Mouse (Mus musculus): ENCODE results near the gene 1700020A23Rik. TPM values are rescaled to one million over a fixed set of nuclear protein-coding genes. Genes with fewer than 3 reads are reported as not detected.
"Not testable (repeated sequence)": the region's sequence is repeated elsewhere in the genome, so short reads cannot be mapped to it uniquely, and the experiment has no call there.

Gene 1700020A23Rik
- polyA plus RNA-seq (2015; fragmentation: Nextera tagmentation; extraction: Ambion mirVana) = 0.31 TPM in 1 of 2 replicates, not detected in the other

DNA sequence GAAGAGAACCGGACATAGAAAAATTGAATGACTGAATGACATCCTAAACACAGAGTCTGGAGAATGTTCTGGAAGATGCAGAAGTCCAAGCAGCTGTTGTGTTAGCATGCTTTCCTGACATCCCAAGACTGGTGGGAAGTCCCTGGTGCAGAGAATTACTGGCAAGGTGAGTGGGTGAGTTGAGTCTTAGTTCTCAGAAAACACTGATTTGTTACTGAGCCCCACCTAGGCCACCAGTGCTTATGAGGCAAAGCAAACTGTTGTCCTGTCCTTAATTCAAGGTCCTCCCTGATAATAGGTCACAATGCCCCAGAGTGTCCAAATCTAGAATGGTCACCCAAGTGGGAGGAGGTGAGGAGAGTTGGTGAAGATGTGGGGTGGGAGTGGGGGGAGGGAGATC is at the start of gene 1700020A23Rik, which contains the start of gene Gm28372:
TSS of gene 1700020A23Rik (plus strand) at position 321 of the 400 bp plus-strand sequence.
TSS of gene Gm28372 (plus strand) at position 301 of the 400 bp plus-strand sequence.
- Histone ChIP-seq H3K9ac (ENCODE audit: low read length) (no peak within 1 kb of the TSS), H3K4me3 (ENCODE audit: low read length) (no peak within 1 kb of the TSS), H3K4me1 (replicated peaks; ENCODE audit: control insufficient read depth, insufficient read depth, low read length) (no peaks in the 10 kb centered on the region; the same call in 1 of the 2 replicates), H3K4me2 (ENCODE audit: low read depth, low read length) (no peak within 1 kb of the TSS), H3K27me3 (ENCODE audit: control insufficient read depth, insufficient read depth, low read depth, low read length) (no peaks in the 10 kb centered on the region), H3K27ac (ENCODE audit: low read length) (no peak within 1 kb of the TSS), H3K9me3 (ENCODE audit: control insufficient read depth, low read length) (no peaks in the 10 kb centered on the region), H3K36me3 (ENCODE audit: control insufficient read depth, insufficient read depth, low read length) (no peaks in the 10 kb centered on the region)
- WGBS = 89% methylated on average over 1 of the region's 1 CpGs
- no peak for ATAC-seq (ENCODE audit: low read depth)

DNA sequence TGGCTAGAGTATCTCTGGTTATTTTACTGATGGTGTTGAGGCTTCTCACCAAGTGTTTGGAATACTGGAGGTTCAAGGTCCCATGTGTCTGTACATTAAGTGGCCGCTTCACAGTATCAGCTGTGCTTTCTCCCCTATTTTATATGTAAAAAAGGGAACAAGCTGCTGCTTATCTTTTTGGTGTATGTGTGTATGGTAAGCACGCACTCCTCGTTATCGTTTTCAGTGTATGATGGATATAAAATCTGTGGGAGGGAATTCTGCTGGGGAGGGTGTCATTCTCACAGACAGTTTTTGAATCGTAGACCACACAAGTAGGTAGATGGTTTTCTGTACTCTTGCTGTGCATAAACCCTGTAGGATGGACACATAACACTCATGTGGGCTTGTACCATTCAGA is 47.5 kb upstream of the 1700020A23Rik start:
- H3K27me3 ChIP-seq (ENCODE audit: control insufficient read depth, insufficient read depth, low read depth, low read length) = peaks cover 30% of the 10 kb centered on the region
- H3K9ac ChIP-seq (ENCODE audit: low read length) = no peak overlapping the region
- no peak overlapping the region for H3K4me2 ChIP-seq (ENCODE audit: low read depth, low read length)
- 90% methylated on average over 5 of the region's 5 CpGs for WGBS
- ATAC-seq (ENCODE audit: low read depth) = no peak
- no peaks in the 10 kb centered on the region for H3K9me3 ChIP-seq (ENCODE audit: control insufficient read depth, low read length)
- H3K4me3 ChIP-seq (ENCODE audit: low read length) = no peak overlapping the region
- no peaks in the 10 kb centered on the region for H3K4me1 ChIP-seq (replicated peaks; ENCODE audit: control insufficient read depth, insufficient read depth, low read length)
- H3K36me3 ChIP-seq (ENCODE audit: control insufficient read depth, insufficient read depth, low read length) = no peaks in the 10 kb centered on the region
- H3K27ac ChIP-seq (ENCODE audit: low read length) = no peak overlapping the region

DNA sequence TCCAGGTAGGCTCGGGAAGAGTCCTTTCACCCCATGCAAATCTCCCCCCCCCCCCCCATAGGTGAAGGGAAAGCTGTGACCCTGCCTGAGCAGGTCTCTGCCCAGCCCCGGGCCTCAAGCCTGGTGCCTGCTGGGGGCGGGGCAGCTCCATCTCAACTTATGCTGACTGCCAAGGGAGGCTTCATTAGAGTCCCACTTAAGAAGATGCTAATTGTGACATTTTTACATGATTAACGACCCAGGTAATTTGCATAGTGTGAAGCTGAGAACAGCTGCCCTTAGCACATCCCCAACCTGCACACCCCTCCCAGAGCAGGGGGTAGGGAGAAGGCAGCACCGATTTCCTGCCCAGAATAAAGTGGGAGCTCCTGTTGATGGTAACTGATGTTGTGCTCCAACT is 46.2 kb upstream of the 1700020A23Rik start:
- Histone ChIP-seq H3K9me3 (ENCODE audit: control insufficient read depth, low read length) (no peaks in the 10 kb centered on the region), H3K4me2 (ENCODE audit: low read depth, low read length) (no peak overlapping the region), H3K9ac (ENCODE audit: low read length) (no peak overlapping the region), H3K4me3 (ENCODE audit: low read length) (no peak overlapping the region), H3K27ac (ENCODE audit: low read length) (no peak overlapping the region), H3K4me1 (replicated peaks; ENCODE audit: control insufficient read depth, insufficient read depth, low read length) (no peaks in the 10 kb centered on the region), H3K27me3 (ENCODE audit: control insufficient read depth, insufficient read depth, low read depth, low read length) (peaks cover 42% of the 10 kb centered on the region), H3K36me3 (ENCODE audit: control insufficient read depth, insufficient read depth, low read length) (no peaks in the 10 kb centered on the region)
- 7% methylated on average over 5 of the region's 5 CpGs for WGBS
- no peak for ATAC-seq (ENCODE audit: low read depth)

DNA sequence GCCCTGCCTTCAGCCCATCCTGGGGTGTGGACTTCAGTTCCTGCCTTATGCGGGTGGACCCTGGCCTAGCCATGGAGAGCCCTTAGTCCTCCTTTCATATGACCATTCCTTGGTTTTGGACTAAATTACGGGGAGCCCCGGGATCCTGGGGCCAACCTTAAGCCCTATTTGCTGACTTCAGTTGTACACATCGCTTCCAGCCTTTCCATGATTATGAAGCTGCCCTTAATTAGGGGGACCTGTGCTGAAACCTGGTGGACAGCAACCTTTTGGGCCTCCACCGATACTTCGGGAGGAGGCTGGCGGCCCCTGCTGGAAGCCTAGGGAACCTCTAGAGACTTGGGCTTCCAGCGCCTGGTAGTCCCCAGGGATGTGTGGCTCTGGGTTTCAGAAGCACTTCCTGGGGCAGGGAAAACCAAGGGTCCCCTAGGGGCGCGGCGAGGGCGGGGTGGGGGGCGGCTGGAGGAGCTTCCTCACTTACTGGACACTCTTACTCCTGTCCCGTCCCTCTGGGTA is 42.5 kb upstream of the 1700020A23Rik start:
- no peak overlapping the region for H3K27ac ChIP-seq (ENCODE audit: low read length)
- ATAC-seq (ENCODE audit: low read depth) = 0 out of 2 replicates have a peak, but pooled peaks have one; percentile 48
- H3K4me1 ChIP-seq (replicated peaks; ENCODE audit: control insufficient read depth, insufficient read depth, low read length) = no peaks in the 10 kb centered on the region
- H3K9me3 ChIP-seq (ENCODE audit: control insufficient read depth, low read length) = no peaks in the 10 kb centered on the region
- peaks cover 46% of the 10 kb centered on the region for H3K27me3 ChIP-seq (ENCODE audit: control insufficient read depth, insufficient read depth, low read depth, low read length)
- H3K4me2 ChIP-seq (ENCODE audit: low read depth, low read length) = no peak overlapping the region
- no peaks in the 10 kb centered on the region for H3K36me3 ChIP-seq (ENCODE audit: control insufficient read depth, insufficient read depth, low read length)
- no peak overlapping the region for H3K4me3 ChIP-seq (ENCODE audit: low read length)
- H3K9ac ChIP-seq (ENCODE audit: low read length) = no peak overlapping the region
- 5% methylated on average over 14 of the region's 14 CpGs for WGBS

DNA sequence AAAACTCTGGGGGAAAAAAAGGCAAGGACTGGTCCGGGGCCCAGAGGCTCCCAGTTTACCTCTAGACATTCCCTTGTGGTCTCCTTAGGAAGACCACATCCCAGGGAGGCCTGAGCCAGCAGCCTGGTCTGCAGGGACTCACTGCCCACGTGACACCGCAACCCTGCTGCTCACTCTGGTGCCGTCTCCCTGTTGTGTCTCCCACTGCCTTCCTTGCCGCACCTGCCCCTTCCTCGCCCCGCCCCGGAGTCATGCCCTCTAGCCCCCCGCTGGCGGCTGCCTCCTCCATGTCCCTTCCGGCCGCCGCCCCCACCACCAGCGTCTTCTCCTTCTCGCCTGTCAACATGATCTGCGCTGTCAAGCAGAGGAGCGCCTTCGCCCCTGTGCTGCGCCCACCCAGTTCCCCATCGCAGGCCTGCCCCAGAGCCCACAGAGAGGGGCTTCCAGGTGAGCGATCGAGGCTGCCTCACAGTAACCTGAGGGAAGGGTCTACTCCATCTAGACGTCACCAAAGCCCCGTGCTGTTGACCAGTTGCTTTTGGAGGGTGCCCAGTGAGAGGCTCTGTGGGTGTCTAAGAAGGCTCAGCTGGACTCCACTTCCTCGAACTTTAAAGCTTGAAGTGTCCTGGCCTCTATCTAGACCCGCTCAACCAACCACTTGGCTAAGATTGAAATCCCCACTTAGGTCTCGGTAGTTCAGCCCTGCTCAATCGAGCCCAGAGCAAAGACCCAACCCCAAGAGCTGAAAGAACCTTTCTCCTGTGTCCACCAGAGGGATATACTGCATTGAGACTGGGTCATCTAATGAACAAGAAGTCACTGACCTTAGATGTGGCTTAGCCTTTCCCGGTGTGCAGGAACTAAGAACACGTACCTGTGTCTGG is 39.6 kb upstream of the 1700020A23Rik start:
- 7% methylated on average over 30 of the region's 30 CpGs for WGBS

DNA sequence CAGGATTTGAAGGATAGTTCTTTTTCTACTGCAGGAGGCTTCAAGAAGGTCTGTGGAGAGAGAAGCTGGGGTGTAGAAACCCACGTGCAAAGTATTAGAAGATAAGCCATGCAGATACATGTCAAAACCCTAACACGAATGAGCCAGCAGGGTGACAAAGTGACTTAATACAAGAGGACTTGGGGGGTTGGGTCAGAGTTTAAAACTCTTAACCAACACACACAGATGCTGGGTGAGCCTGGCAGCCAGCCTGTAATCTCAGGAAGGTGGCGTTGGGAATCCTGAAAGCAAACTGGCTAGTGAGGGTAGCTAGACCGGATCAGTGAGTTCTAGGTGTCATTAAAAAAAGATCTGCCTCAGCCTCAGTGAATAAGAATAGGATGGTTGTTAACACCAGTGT is 37.7 kb upstream of the 1700020A23Rik start:
- WGBS = 49% methylated on average over 4 of the region's 4 CpGs

More for the DNA sequence above, 39.6 kb upstream of the 1700020A23Rik start:
- Histone ChIP-seq H3K27ac (ENCODE audit: low read length) (no peak overlapping the region), H3K9me3 (ENCODE audit: control insufficient read depth, low read length) (no peaks in the 10 kb centered on the region), H3K4me2 (ENCODE audit: low read depth, low read length) (peak overlapping the region; percentile 70), H3K36me3 (ENCODE audit: control insufficient read depth, insufficient read depth, low read length) (no peaks in the 10 kb centered on the region), H3K4me3 (ENCODE audit: low read length) (peak overlapping the region; percentile 46), H3K4me1 (replicated peaks; ENCODE audit: control insufficient read depth, insufficient read depth, low read length) (no peaks in the 10 kb centered on the region), H3K9ac (ENCODE audit: low read length) (peak overlapping the region; percentile 38), H3K27me3 (ENCODE audit: control insufficient read depth, insufficient read depth, low read depth, low read length) (peaks cover 34% of the 10 kb centered on the region)
- peak; percentile 64 for ATAC-seq (ENCODE audit: low read depth)

DNA sequence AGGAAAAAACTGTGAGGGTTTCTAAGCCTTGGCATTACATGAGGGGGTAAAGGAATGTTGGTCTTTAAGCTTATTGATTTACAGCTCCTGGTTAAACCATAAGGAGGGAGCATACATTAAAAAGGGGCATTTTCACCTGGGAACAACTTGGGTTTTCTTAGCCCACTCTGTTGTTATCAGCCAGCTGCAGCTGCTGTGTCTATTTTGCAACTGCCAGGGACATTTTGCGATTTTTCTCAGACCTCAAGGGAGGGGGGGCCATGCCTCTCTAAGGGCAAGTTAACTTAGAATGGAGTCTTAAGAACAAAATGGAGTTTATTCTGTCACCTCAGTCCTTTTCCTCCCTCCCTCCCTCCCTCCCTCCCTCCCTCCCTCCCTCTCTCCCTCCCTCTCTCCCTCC is 32.0 kb upstream of the 1700020A23Rik start:
- not testable (repeated sequence) for H3K9me3 ChIP-seq (ENCODE audit: control insufficient read depth, low read length); H3K36me3 ChIP-seq (ENCODE audit: control insufficient read depth, insufficient read depth, low read length); H3K27me3 ChIP-seq (ENCODE audit: control insufficient read depth, insufficient read depth, low read depth, low read length); H3K4me1 ChIP-seq (replicated peaks; ENCODE audit: control insufficient read depth, insufficient read depth, low read length); H3K27ac ChIP-seq (ENCODE audit: low read length); ATAC-seq (ENCODE audit: low read depth); H3K9ac ChIP-seq (ENCODE audit: low read length); H3K4me2 ChIP-seq (ENCODE audit: low read depth, low read length); H3K4me3 ChIP-seq (ENCODE audit: low read length)
- WGBS = 50% methylated on average over 1 of the region's 1 CpGs

More for the DNA sequence above, 37.7 kb upstream of the 1700020A23Rik start:
- no peak overlapping the region for H3K4me3 ChIP-seq (ENCODE audit: low read length)
- no peak overlapping the region for H3K4me2 ChIP-seq (ENCODE audit: low read depth, low read length)
- no peaks in the 10 kb centered on the region for H3K4me1 ChIP-seq (replicated peaks; ENCODE audit: control insufficient read depth, insufficient read depth, low read length)
- H3K9me3 ChIP-seq (ENCODE audit: control insufficient read depth, low read length) = no peaks in the 10 kb centered on the region
- no peak overlapping the region for H3K9ac ChIP-seq (ENCODE audit: low read length)
- H3K27ac ChIP-seq (ENCODE audit: low read length) = no peak overlapping the region
- ATAC-seq (ENCODE audit: low read depth) = no peak
- peaks cover 18% of the 10 kb centered on the region for H3K27me3 ChIP-seq (ENCODE audit: control insufficient read depth, insufficient read depth, low read depth, low read length)
- no peaks in the 10 kb centered on the region for H3K36me3 ChIP-seq (ENCODE audit: control insufficient read depth, insufficient read depth, low read length)

DNA sequence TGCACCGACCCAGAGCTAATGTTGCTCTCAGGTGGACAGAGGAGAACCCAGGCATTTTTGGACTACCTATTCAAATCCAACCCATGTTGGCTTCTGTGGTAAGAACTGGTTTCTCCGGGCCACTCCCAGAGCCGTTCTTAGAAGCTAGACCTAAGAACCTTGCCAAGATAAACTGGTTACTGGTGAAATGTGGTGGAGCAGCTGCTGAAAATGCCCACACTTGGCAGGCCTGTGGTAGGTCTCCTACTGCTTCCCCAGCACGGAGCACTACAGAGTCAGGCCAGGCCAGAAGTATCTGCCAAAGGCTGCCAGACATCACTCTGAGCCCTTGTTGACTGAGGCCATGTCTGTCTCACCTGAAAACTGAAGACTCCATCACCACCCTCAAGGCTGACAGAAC is 30.1 kb upstream of the 1700020A23Rik start:
- Histone ChIP-seq H3K9me3 (ENCODE audit: control insufficient read depth, low read length) (no peaks in the 10 kb centered on the region), H3K9ac (ENCODE audit: low read length) (no peak overlapping the region), H3K36me3 (ENCODE audit: control insufficient read depth, insufficient read depth, low read length) (no peaks in the 10 kb centered on the region), H3K4me2 (ENCODE audit: low read depth, low read length) (no peak overlapping the region), H3K27me3 (ENCODE audit: control insufficient read depth, insufficient read depth, low read depth, low read length) (no peaks in the 10 kb centered on the region), H3K27ac (ENCODE audit: low read length) (no peak overlapping the region), H3K4me1 (replicated peaks; ENCODE audit: control insufficient read depth, insufficient read depth, low read length) (no peaks in the 10 kb centered on the region), H3K4me3 (ENCODE audit: low read length) (no peak overlapping the region)
- no peak for ATAC-seq (ENCODE audit: low read depth)
- WGBS = 83% methylated on average over 4 of the region's 4 CpGs

DNA sequence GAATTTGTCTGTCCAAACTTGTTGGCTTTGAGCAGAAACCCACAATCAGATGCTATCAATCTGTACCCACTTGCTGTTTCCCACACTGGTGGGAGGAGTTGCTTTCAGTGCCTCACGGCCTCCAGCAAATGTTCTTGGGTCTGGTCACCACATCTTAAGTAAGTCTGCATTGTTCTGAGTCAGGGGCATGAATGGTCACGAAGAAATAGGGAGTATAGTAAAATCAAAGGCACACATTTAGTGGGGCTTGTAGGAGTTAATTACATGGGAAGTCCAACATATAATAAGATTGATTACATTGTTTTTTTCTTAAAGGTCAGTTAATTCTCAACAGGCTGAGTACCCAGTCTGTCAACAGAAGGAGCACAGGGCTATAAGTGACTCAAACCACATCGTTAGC is 21.9 kb upstream of the 1700020A23Rik start:
- Histone ChIP-seq H3K27me3 (ENCODE audit: control insufficient read depth, insufficient read depth, low read depth, low read length) (no peaks in the 10 kb centered on the region), H3K36me3 (ENCODE audit: control insufficient read depth, insufficient read depth, low read length) (no peaks in the 10 kb centered on the region), H3K4me3 (ENCODE audit: low read length) (no peak overlapping the region), H3K9me3 (ENCODE audit: control insufficient read depth, low read length) (no peaks in the 10 kb centered on the region), H3K27ac (ENCODE audit: low read length) (no peak overlapping the region), H3K4me1 (replicated peaks; ENCODE audit: control insufficient read depth, insufficient read depth, low read length) (no peaks in the 10 kb centered on the region), H3K9ac (ENCODE audit: low read length) (no peak overlapping the region), H3K4me2 (ENCODE audit: low read depth, low read length) (no peak overlapping the region)
- WGBS = 54% methylated on average over 3 of the region's 3 CpGs
- no peak for ATAC-seq (ENCODE audit: low read depth)

Data from lung, embryonic 16.5 days (tissue).